Mouse (Mus musculus): ENCODE data around the gene Kdsr. TPM values are rescaled to one million over a fixed set of nuclear protein-coding genes. Genes with fewer than 3 reads are reported as not detected.
"Not testable (repeated sequence)": the region's sequence is repeated elsewhere in the genome, so short reads cannot be mapped to it uniquely, and the experiment has no call there.

Kdsr gene
- polyA plus RNA-seq, 1 experiment from 2014 or later = 13.2 TPM

DNA sequence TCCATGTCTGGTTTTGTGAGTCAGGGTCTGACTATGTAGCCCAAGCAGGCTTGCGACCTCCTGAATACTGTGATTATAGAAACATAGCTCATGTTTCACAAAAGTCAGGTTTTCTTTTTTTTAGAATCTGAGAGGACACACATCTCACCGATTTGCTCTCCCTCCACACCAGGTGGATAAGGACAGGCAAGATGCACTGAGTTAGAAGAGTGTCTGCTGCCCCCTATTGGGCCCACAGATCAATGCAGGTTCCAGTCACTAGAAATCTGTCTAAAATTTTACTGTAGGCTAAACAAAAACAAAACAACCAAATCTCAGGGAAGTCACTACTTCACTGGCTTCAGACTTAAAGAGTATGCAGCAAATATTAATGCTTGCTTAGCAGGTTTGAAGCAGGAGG, 23.9 kb downstream of the Kdsr start:
- no peak overlapping the region for H3K4me2 ChIP-seq (replicated peaks)
- H3K27ac ChIP-seq = no peak overlapping the region
- no peak overlapping the region for H3K4me3 ChIP-seq (replicated peaks)
- 53% methylated on average over 2 of the region's 2 CpGs for WGBS
- no peak overlapping the region for H3K9ac ChIP-seq
- H3K27me3 ChIP-seq (replicated peaks) = no peaks in the 10 kb centered on the region
- no peaks in the 10 kb centered on the region for H3K36me3 ChIP-seq
- no peak for ATAC-seq
- H3K4me1 ChIP-seq (replicated peaks) = no peaks in the 10 kb centered on the region
- no peaks in the 10 kb centered on the region for H3K9me3 ChIP-seq

DNA sequence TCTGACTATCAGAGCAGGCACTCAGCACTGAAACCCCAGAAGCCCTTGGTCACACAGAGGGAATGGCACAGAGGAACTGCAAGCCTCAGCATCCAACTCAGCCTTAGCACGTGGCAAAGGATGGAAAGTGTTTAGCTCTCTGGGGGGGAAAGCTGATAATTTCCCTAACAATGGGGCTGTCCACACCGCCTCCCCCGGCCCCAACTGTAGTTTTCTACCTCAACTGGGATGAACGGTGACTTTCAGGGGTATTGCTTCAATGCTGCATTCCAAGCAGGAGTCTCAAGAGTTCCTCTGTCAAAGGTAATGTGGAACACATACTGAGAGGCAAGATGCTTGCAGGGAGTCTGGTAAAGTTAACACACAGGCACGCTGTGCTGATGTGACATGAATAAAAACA, 37.5 kb downstream of the Kdsr start:
- Histone ChIP-seq H3K4me2 (replicated peaks) (no peak overlapping the region), H3K36me3 (no peaks in the 10 kb centered on the region), H3K27ac (no peak overlapping the region), H3K9me3 (no peaks in the 10 kb centered on the region), H3K9ac (no peak overlapping the region), H3K4me3 (replicated peaks) (no peak overlapping the region), H3K4me1 (replicated peaks) (no peaks in the 10 kb centered on the region), H3K27me3 (replicated peaks) (no peaks in the 10 kb centered on the region)
- ATAC-seq = no peak
- WGBS = 62% methylated on average over 5 of the region's 5 CpGs

DNA sequence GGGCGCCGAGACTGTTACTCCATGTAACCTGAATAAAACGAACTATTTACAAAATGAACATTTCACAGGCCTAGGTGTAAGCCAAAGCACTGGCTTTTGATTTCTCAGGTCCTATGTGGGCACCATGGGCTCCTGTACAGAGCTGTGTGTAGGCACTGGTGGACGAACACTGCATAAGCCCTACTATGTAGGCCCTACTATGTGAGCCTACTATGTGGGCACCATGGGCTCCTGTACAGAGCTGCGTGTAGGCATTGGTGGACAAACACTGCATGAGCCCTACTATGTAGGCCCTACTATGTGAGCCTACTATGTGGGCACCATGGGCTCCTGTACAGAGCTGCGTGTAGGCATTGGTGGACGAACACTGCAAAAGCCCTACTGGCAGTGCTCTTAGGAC, 41.8 kb downstream of the Kdsr start:
- not testable (repeated sequence) for H3K4me3 ChIP-seq (replicated peaks); ATAC-seq; H3K27ac ChIP-seq; H3K9me3 ChIP-seq; H3K4me2 ChIP-seq (replicated peaks); H3K4me1 ChIP-seq (replicated peaks); H3K36me3 ChIP-seq; H3K9ac ChIP-seq; H3K27me3 ChIP-seq (replicated peaks)
- 71% methylated on average over 7 of the region's 7 CpGs for WGBS

DNA sequence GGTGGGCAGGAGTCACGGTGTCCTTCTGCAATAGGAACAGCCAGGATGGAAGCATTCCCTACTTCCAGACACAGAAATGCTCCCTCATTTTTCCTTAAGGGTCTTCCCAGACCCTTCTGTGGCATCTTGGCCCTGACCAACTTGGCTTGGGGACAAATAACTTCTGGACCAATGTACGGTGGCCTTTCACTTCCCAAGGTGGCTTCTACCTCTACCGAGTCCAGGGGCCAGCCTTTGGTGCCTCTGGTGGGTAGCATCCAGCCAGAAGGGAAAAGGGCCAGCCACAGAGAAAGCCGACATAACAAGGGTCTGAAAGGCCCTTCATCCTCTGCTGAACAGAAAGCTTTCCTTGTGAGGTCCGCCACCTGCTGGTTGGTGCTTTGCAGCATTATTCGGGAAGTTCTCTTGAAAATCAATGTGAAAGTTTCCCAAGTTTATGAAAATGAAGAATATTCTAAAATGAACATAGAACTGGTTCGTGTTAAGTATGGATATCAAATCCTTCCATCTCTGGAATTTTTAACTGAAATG, 42.4 kb downstream of the Kdsr start:
- no peaks in the 10 kb centered on the region for H3K27me3 ChIP-seq (replicated peaks)
- WGBS = 32% methylated on average over 7 of the region's 7 CpGs
- H3K4me3 ChIP-seq (replicated peaks) = no peak overlapping the region
- H3K27ac ChIP-seq = no peak overlapping the region
- no peaks in the 10 kb centered on the region for H3K9me3 ChIP-seq
- no peak overlapping the region for H3K4me2 ChIP-seq (replicated peaks)
- no peaks in the 10 kb centered on the region for H3K36me3 ChIP-seq
- H3K9ac ChIP-seq = no peak overlapping the region
- ATAC-seq = no peak
- peaks cover 10% of the 10 kb centered on the region; the same call in 1 of the 2 replicates for H3K4me1 ChIP-seq (replicated peaks)

DNA sequence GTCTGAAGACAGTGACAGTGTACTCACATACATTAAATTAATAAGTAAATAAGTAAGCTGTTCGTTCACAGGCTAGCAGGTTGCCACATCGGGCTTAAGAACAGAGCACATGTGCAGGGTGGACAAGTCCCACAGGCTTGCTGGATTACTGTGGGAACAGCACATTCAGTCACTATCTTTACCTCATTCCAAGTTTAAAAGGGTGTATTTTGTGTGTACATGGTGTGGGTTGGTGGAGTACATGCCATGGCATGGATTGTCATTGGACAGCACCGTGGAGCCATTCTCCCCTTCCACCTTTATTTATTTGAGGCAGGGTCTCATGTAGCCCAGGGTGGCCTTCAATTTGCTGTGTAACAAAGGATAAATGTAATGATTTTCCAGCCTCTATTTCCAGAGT, 43.4 kb downstream of the Kdsr start:
- Histone ChIP-seq H3K27me3 (replicated peaks) (no peaks in the 10 kb centered on the region), H3K4me2 (replicated peaks) (no peak overlapping the region), H3K27ac (no peak overlapping the region), H3K9me3 (no peaks in the 10 kb centered on the region), H3K4me1 (replicated peaks) (peaks cover 11% of the 10 kb centered on the region; the same call in 1 of the 2 replicates), H3K9ac (no peak overlapping the region), H3K36me3 (no peaks in the 10 kb centered on the region), H3K4me3 (replicated peaks) (no peak overlapping the region)
- WGBS = 89% methylated on average over 3 of the region's 3 CpGs
- no peak for ATAC-seq

DNA sequence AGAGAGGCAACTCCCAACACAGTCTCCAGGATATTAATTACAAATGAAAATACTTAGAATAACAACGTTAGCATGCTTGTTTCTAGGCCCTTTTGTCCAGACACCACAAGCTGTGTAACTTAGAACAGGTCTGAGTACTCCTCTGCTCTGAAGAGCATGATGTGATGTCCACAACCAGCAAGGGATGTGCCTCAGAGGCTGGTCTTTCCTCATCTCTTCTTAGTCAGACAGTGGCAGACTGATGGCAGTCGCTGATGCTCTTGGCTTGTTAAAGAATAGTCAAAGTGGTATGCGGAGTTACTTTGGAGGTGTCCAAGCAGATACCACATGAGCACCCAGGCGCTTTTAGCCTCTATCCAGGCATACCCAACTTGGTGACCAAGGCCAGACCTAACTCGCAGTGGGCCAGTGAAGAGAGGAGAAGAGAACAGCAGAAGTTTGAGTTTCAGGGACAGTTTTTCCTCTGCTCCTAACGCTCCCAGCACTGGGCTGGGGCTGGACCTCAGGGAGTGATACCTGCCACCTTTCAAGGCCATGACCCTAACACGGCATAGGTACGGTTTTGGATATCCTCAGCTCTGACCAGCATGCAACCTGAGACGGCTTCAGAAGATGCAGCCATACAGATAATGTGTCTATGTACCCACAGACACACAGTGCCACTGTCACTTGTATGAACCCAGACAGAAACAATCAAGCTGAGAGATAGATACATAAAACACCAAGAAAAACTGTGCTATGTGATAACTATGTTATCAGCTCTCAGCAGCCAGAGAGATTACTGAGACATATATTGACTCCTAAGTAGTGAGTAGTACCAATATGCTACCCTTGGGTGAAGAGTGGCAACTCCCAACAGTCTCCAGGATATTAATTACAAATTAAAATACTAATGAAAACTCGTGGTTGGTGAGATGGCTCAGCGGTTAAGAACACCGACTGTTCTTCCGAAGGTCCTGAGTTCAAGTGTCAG, 44.1 kb downstream of the Kdsr start:
- Histone ChIP-seq H3K27ac (no peak overlapping the region), H3K36me3 (no peaks in the 10 kb centered on the region), H3K4me3 (replicated peaks) (no peak overlapping the region), H3K4me1 (replicated peaks) (peaks cover 11% of the 10 kb centered on the region; the same call in 1 of the 2 replicates), H3K9me3 (no peaks in the 10 kb centered on the region), H3K4me2 (replicated peaks) (peak overlapping the region; percentile 98; the same call in 1 of the 2 replicates), H3K27me3 (replicated peaks) (no peaks in the 10 kb centered on the region), H3K9ac (no peak overlapping the region)
- no peak for ATAC-seq
- WGBS = 86% methylated on average over 13 of the region's 13 CpGs

DNA sequence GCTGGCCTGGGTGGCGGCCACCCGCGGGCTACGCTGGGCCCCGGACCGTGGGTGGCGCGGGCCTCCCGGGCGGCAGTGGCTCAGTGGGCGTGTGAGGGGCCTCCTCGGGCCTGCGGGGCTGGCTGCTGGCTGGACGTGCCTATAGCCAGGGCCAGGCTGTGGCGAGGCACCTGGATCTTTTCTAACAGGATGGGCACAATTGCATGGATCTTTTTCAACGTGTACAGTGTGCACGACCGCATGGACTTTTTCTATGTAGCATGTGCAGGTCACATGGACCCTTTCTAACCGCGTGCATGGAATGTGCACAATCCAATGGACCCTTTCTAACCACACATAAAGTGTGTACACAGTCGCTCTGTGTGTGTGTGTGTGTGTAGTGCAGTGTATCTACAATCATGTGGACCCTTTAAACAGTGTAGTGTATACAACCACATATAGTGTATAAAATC, 45.0 kb downstream of the Kdsr start:
- peaks cover 11% of the 10 kb centered on the region; the same call in 1 of the 2 replicates for H3K4me1 ChIP-seq (replicated peaks)
- no peak; the same call in none of the 2 replicates for ATAC-seq
- H3K4me3 ChIP-seq (replicated peaks) = peak overlapping the region; percentile 78
- H3K9me3 ChIP-seq = no peaks in the 10 kb centered on the region
- H3K27ac ChIP-seq = peak overlapping the region; percentile 93
- peak overlapping the region; percentile 98 for H3K4me2 ChIP-seq (replicated peaks)
- H3K9ac ChIP-seq = peak overlapping the region; percentile 90
- no peaks in the 10 kb centered on the region for H3K36me3 ChIP-seq
- 3% methylated on average over 21 of the region's 21 CpGs for WGBS
- H3K27me3 ChIP-seq (replicated peaks) = no peaks in the 10 kb centered on the region

DNA sequence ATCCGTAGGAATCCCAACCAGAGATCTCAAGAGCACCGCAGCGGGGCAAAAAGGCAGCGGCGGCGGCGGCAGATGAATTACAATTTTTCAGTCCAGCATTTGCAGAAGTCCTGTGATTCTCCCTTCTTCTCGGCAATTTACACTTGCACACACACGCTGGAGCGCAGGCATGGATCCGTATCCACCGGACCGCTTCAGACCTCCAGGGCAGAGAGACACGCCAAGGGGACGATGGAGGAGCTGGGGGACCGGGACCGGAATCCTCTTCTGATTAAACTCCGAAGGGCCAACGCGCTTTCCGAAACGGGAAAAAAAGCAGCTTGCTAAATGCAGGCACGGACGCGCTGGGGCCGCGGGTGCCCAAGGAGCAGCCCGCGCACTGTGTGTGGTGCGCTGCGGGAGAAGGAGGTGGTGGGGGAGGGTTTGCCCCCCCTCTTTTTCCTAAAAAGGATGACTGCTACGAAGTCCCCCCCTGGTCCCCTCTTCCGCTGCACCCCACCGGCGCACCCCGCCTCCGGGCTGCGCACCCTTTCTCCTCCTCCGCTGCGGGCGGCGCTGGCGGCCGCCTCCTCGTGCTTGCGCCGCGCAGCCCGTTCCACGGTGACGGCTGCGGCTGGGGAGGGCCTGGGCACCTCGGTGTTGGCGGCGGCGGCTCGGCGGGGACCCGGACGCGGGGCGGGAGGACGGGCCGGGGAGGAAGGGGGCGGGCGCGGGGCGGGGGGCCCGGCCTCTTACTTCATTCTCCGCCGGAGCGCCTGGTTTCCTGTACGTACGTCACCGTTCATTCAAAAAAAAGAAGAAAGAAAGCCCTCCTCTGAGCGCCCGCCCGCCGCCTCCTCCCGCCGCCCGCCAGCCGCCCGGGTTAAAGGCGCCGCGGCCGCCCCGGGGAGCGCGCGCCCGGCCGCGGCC, 45.7 kb downstream of the Kdsr start, which contains the start of gene Bcl2:
Gene Bcl2 (minus strand): TSS at position 654 of the 909 bp plus-strand sequence.
- Histone ChIP-seq H3K4me2 (replicated peaks) (peak within 1 kb of the TSS; percentile 98), H3K9me3 (no peaks in the 10 kb centered on the region), H3K4me3 (replicated peaks) (peak within 1 kb of the TSS; percentile 78), H3K36me3 (no peaks in the 10 kb centered on the region), H3K27me3 (replicated peaks) (no peaks in the 10 kb centered on the region), H3K27ac (peak within 1 kb of the TSS; percentile 93), H3K9ac (peak within 1 kb of the TSS; percentile 90), H3K4me1 (replicated peaks) (peaks cover 14% of the 10 kb centered on the region; the same call in 1 of the 2 replicates)
- peak; percentile 91 for ATAC-seq
- whole genome bisulfite sequencing = under 1% methylated on average over 71 of the region's 95 CpGs

DNA sequence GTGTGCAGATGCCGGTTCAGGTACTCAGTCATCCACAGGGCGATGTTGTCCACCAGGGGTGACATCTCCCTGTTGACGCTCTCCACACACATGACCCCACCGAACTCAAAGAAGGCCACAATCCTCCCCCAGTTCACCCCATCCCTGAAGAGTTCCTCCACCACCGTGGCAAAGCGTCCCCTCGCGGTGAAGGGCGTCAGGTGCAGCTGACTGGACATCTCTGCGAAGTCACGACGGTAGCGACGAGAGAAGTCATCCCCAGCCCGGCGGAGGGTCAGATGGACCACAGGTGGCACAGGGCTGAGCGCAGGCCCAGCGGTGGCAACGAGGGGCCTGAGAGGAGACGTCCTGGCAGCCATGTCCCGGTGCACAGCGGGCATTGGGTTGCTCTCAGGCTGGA, 47.2 kb downstream of the Kdsr start:
- no peaks in the 10 kb centered on the region for H3K9me3 ChIP-seq
- no peak for ATAC-seq
- no peak overlapping the region for H3K27ac ChIP-seq
- no peaks in the 10 kb centered on the region for H3K27me3 ChIP-seq (replicated peaks)
- peak overlapping the region; percentile 78 for H3K4me3 ChIP-seq (replicated peaks)
- H3K4me1 ChIP-seq (replicated peaks) = peaks cover 14% of the 10 kb centered on the region; the same call in 1 of the 2 replicates
- WGBS = 4% methylated on average over 22 of the region's 22 CpGs
- peak overlapping the region; percentile 98 for H3K4me2 ChIP-seq (replicated peaks)
- peak overlapping the region; percentile 51 for H3K9ac ChIP-seq
- H3K36me3 ChIP-seq = no peaks in the 10 kb centered on the region

DNA sequence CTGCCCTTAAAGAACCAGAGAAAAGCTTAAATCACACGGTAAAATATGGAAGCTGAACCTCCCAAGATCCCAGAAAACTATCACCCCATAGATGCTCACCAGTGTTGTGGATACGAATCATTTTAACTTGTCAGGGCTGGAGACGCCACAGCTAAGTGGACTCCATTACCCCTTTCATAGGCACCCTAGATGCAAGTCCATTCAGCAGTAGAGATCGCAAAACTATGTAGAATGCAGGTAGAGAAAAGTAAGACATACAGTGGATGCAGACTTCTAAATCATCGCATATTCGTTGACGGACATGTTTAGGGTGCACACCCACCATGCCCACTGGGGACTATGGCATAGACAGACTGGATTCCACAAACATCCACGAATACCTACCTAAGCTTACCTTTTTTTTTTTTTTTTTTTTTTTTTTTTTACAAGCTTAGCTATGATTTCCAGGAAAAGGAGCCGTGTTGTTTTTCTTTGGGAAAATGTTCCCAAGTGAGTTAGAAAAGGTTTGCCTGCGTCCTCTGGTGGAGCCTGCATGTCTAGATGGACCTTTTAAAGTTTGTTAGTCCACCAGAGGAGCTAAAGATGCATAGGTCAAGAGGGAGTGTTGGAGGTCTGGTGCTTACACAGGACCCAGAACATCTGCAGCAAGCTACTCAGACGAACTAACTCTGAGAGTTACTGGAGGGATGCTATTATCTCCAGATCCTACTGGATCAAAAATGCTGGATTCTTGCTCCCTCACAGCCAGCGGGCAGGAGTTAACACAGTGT, 48.0 kb downstream of the Kdsr start:
- ATAC-seq = no peak
- Histone ChIP-seq H3K4me3 (replicated peaks) (peak overlapping the region; percentile 78), H3K27ac (no peak overlapping the region), H3K9ac (no peak overlapping the region), H3K4me1 (replicated peaks) (peaks cover 14% of the 10 kb centered on the region; the same call in 1 of the 2 replicates), H3K4me2 (replicated peaks) (peak overlapping the region; percentile 98), H3K36me3 (no peaks in the 10 kb centered on the region), H3K9me3 (no peaks in the 10 kb centered on the region), H3K27me3 (replicated peaks) (no peaks in the 10 kb centered on the region)
- 42% methylated on average over 12 of the region's 12 CpGs for WGBS

DNA sequence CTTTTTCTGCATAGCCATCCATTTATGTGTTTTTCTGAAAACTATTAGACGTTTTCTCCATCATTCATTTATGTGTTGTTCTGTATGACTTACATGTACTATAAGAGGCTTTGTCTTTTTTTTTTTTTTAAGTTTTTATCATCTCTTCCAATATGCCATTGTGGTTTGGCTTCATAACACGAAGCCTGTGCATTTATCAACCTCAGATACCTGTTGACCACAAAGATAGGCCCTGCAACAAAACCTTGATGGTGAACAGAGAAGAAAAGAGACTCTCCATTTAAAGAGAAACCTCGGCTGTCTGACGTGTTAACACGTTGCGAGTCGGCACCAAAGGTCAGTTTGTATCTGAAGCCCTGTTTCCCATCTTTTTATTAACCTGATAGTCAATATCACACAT, 49.3 kb downstream of the Kdsr start:
- H3K27ac ChIP-seq = no peak overlapping the region
- 70% methylated on average over 7 of the region's 7 CpGs for WGBS
- no peaks in the 10 kb centered on the region for H3K9me3 ChIP-seq
- no peak overlapping the region for H3K4me2 ChIP-seq (replicated peaks)
- no peak overlapping the region for H3K9ac ChIP-seq
- H3K4me1 ChIP-seq (replicated peaks) = peaks cover 14% of the 10 kb centered on the region; the same call in 1 of the 2 replicates
- H3K27me3 ChIP-seq (replicated peaks) = no peaks in the 10 kb centered on the region
- no peak overlapping the region for H3K4me3 ChIP-seq (replicated peaks)
- ATAC-seq = no peak
- no peaks in the 10 kb centered on the region for H3K36me3 ChIP-seq

Data from intestine, embryonic 15.5 days (tissue).